Mouse (Mus musculus) heart, embryonic 14.5 days (tissue): Measurements from ENCODE around the gene Tcp10a. TPM values are rescaled to one million over a fixed set of nuclear protein-coding genes. Genes with fewer than 3 reads are reported as not detected.
A peak's percentile ranks its signal among the peaks of the same experiment; 100 is the strongest.
"Not testable (repeated sequence)": the region's sequence is repeated elsewhere in the genome, so short reads cannot be mapped to it uniquely, and the experiment has no call there.

Experiments
- ATAC-seq: fragments of 200-750 bp; cut with Nextera tagmentation; 2 replicates; pipeline ENCODE4 v1.8.0; 2017; ENCODE audit warnings: low read depth, moderate TSS enrichment; ENCODE audit not compliant: insufficient number of reproducible peaks, insufficient read depth, low FRiP score
- H3K27ac ChIP-seq, 2 experiments: fragments of 200-500 bp in 1 of 2; fragments of 300-500 bp in 1 of 2; sonication (generic) in 1 of 2; replicated peaks in 1 of 2; 2 replicates each; pipeline ENCODE4 v1.5.1; 2012 to 2014; ENCODE audit warnings: low read depth in 2 of 2, low read length in 2 of 2, control low read depth in 1 of 2, mild to moderate bottlenecking in 1 of 2, mixed read lengths in 1 of 2; ENCODE audit not compliant: control insufficient read depth in 1 of 2, insufficient read depth in 1 of 2
- H3K27me3 ChIP-seq: fragments of 300-500 bp; sonication (generic); 2 replicates; pipeline ENCODE4 v1.6.1; 2014; ENCODE audit warnings: mild to moderate bottlenecking, low read length, control low read depth; ENCODE audit not compliant: control insufficient read depth, insufficient read depth
- H3K36me3 ChIP-seq: fragments of 300-500 bp; sonication (generic); 2 replicates; pipeline ENCODE4 v1.6.1; 2014; ENCODE audit warnings: mild to moderate bottlenecking, control low read depth, low read length, mixed read lengths; ENCODE audit not compliant: control insufficient read depth, insufficient read depth
- H3K4me1 ChIP-seq, 2 experiments: fragments of 200-500 bp in 1 of 2; fragments of 300-500 bp in 1 of 2; sonication (generic) in 1 of 2; 2 replicates each; pipeline ENCODE4 v1.6.1; 2012 to 2014; ENCODE audit warnings: low read length in 2 of 2, control low read depth in 1 of 2, mixed read lengths in 1 of 2; ENCODE audit not compliant: control insufficient read depth in 2 of 2, insufficient read depth in 2 of 2
- H3K4me2 ChIP-seq: fragments of 300-500 bp; sonication (generic); 2 replicates; pipeline ENCODE4 v1.6.1; 2014; ENCODE audit warnings: mild to moderate bottlenecking, low read length
- H3K4me3 ChIP-seq, 2 experiments: fragments of 200-500 bp in 1 of 2; fragments of 300-500 bp in 1 of 2; sonication (generic) in 1 of 2; 2 replicates each; pipeline ENCODE4 v1.5.1; 2012 to 2014; ENCODE audit warnings: low read length in 2 of 2, mild to moderate bottlenecking in 2 of 2, control low read depth in 1 of 2, low read depth in 1 of 2, moderate library complexity in 1 of 2; ENCODE audit not compliant: control insufficient read depth in 1 of 2, insufficient read depth in 1 of 2
- H3K9ac ChIP-seq: fragments of 300-500 bp; sonication (generic); 2 replicates; pipeline ENCODE4 v1.6.1; 2014; ENCODE audit warnings: mild to moderate bottlenecking, low read length
- H3K9me3 ChIP-seq: fragments of 300-500 bp; sonication (generic); 2 replicates; pipeline ENCODE4 v1.6.1; 2016; ENCODE audit warnings: low read length, control low read depth; ENCODE audit not compliant: control insufficient read depth
- WGBS: fragments of 180-500 bp; shearing (Covaris S2); extraction: QIAGEN DNeasy Blood & Tissue Kit; methylation state at CpG from one replicate; pipeline ENCODE4 v1.1.7; 2014; 5-methylcytosine and 5-hydroxymethylcytosine counted together
- polyA plus RNA-seq: library from polyadenylated mRNA; unstranded; fragments of >200 nt; fragmentation: Nextera tagmentation; extraction: Ambion mirVana; gene quantifications from 2 replicates; pipeline ENCODE4 v1.2.1, GENCODE M21; 2014

The Tcp10a gene
- 0.14 TPM in 1 of 2 replicates, not detected in the other for polyA plus RNA-seq

GRCm38 (mm10) chr17:7324346-7324745 is at the start of gene Tcp10a:
Gene Tcp10a, plus strand, starts transcription at chr17:7324646.
- not testable (repeated sequence) for H3K4me1 ChIP-seq, H3K4me3 ChIP-seq, H3K36me3 ChIP-seq, H3K9ac ChIP-seq, ATAC-seq, H3K9me3 ChIP-seq, H3K27ac ChIP-seq, H3K4me2 ChIP-seq, H3K27me3 ChIP-seq
- 95% methylated on average over 3 of the region's 5 CpGs for WGBS

DNA sequence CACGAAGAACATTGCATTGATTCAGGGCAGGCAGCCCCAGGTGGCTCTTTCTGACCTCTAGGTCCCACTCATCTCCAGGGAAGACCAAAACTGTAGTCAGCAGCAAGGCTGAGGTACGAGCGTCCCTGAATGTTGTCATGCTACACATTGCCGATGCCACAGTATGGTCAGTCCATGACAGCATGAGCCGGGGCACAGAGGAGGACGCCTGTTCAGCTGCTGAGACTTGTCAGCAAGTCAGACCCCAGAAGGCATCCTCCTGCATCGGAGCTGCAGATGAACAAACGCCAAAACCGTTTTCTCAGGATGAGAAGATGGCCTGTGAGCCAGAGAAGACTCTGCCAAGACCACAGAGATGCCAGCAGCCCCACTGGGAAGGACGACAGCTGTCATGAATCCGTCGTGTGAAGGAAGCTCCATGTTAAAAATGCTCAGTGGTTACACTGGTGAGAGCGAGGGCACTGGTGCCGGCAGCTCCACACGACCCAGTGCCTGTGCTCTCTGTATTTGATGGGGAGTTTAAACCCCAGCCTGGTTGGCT is 45.7 kb upstream of the Tcp10a start:
- Histone ChIP-seq H3K4me2 (no peak overlapping the region), H3K4me3 (no peak overlapping the region), H3K4me1 (peaks cover 8 to 19% of the 10 kb centered on the region in 2 experiments), H3K27me3 (no peaks in the 10 kb centered on the region), H3K9me3 (no peaks in the 10 kb centered on the region), H3K9ac (no peak overlapping the region), H3K27ac (no peak overlapping the region), H3K36me3 (peaks cover 77% of the 10 kb centered on the region)
- ATAC-seq = no peak
- WGBS = 90% methylated on average over 15 of the region's 15 CpGs

DNA sequence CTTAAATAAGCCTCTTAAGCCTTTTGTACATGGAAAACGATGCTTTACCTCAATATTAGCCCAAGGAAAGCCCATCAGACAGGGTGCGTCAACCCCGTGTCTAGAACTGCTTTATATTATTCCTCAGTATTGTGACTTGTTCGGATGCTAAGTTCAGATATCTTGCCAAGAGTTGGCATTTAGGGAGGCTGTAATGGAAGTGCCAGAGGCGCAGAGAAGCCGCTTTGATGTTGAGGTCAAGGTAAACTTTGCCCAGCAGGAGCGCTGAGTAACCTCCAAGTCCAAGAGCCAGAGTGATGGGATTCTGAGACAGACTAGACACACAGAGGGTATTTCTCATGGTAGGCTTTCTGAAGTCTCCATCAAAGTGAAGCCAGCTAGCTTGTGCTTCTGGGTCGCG is 45.2 kb upstream of the Tcp10a start:
- Histone ChIP-seq H3K4me2 (no peak overlapping the region), H3K9me3 (no peaks in the 10 kb centered on the region), H3K4me3 (no peak overlapping the region), H3K27me3 (no peaks in the 10 kb centered on the region), H3K27ac (no peak overlapping the region), H3K9ac (no peak overlapping the region), H3K36me3 (peaks cover 78% of the 10 kb centered on the region), H3K4me1 (peaks cover 9 to 21% of the 10 kb centered on the region in 2 experiments)
- 91% methylated on average over 9 of the region's 9 CpGs for WGBS
- ATAC-seq = no peak

DNA sequence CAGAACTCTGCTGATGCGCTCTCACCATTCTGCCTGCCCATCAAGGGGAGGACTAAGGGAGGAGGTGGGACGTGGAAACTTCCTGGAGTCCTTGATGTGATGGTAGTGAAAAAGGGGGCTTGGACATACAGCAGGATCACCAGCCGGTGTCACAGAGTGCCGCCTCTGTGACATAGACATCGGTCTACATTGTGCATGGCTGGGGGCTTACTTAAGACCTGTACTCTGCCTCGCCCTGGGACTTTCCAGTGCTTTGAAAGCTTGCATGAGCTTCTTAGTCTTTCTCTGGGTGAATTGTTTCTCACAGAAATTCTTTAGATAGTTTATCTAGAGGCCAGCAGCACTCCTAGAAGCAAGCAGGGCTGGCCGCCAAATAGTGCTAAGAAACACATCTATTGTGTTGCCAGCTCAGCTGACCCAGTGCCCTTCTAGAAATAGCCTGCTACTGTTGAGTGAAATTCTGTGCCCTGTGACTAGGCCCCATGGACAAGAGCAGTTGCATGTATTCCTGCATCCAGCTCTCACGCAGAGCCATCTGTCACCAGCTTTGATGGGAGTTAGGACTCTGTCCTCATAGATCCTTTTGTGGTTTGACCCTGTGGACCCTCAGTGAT is 40.0 kb upstream of the Tcp10a start:
- no peak overlapping the region; the same call in 1 of the 2 replicates for H3K9ac ChIP-seq
- peaks cover 41 to 59% of the 10 kb centered on the region in 2 experiments for H3K4me1 ChIP-seq
- whole genome bisulfite sequencing = 5% methylated on average over 8 of the region's 8 CpGs
- H3K4me3 ChIP-seq = no peak overlapping the region
- H3K27ac ChIP-seq = peak overlapping the region; percentile 96 to 97
- no peaks in the 10 kb centered on the region for H3K9me3 ChIP-seq
- H3K27me3 ChIP-seq = no peaks in the 10 kb centered on the region
- peak; percentile 73 for ATAC-seq
- H3K36me3 ChIP-seq = peaks cover 74% of the 10 kb centered on the region
- H3K4me2 ChIP-seq = no peak overlapping the region

DNA sequence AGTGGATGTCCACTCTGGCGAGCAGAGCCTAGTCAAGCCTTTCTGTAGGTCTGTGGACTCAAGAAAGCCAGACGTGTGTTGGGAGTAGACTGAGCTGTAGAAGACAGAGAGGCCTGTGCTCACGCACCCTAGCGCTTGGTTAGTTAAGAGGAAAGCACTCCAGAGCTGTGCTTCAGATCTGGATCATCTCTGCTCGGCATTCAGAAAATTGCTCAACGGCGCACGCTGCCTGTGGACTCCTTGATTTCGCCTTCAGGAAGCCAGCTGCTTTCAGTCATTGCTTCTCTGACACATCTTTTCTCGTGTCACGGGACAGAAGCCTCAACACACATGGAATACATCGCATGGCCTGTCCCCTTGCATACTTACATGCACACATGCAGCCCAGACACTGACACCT is 39.2 kb upstream of the Tcp10a start:
- 36% methylated on average over 12 of the region's 12 CpGs for WGBS
- Histone ChIP-seq H3K27me3 (no peaks in the 10 kb centered on the region), H3K9me3 (no peaks in the 10 kb centered on the region), H3K9ac (peak overlapping the region; percentile 35; the same call in 1 of the 2 replicates), H3K4me1 (peaks cover 41 to 59% of the 10 kb centered on the region in 2 experiments), H3K36me3 (peaks cover 72% of the 10 kb centered on the region), H3K27ac (peak overlapping the region; percentile 96 to 97), H3K4me3 (no peak overlapping the region), H3K4me2 (no peak overlapping the region)
- ATAC-seq = no peak

- H3K27ac ChIP-seq = peak overlapping the region; percentile 17 to 97; a peak in 3 of 4 replicates
Observed at GRCm38 (mm10) chr17:7286422-7287050, 37.9 kb upstream of the Tcp10a start.

GRCm38 (mm10) chr17:7292012-7292684 is 32.3 kb upstream of the Tcp10a start:
- Histone ChIP-seq H3K4me1 (peaks cover 19 to 21% of the 10 kb centered on the region in 2 experiments), H3K27me3 (no peaks in the 10 kb centered on the region), H3K4me2 (no peak overlapping the region), H3K27ac (no peak overlapping the region), H3K9me3 (no peaks in the 10 kb centered on the region), H3K9ac (no peak overlapping the region), H3K36me3 (peaks cover 72% of the 10 kb centered on the region), H3K4me3 (no peak overlapping the region)
- ATAC-seq = no peak
- 77% methylated on average over 11 of the region's 11 CpGs for WGBS

More at GRCm38 (mm10) chr17:7286422-7287050, 37.9 kb upstream of the Tcp10a start:
- no peak for ATAC-seq
- Histone ChIP-seq H3K4me1 (peaks cover 41 to 59% of the 10 kb centered on the region in 2 experiments), H3K4me2 (no peak overlapping the region), H3K4me3 (no peak overlapping the region), H3K9ac (no peak overlapping the region), H3K36me3 (peaks cover 66% of the 10 kb centered on the region), H3K9me3 (no peaks in the 10 kb centered on the region), H3K27me3 (no peaks in the 10 kb centered on the region)
- WGBS = 74% methylated on average over 12 of the region's 12 CpGs
